8 mouse cellular contexts compared by ENCODE assay signal in the genomic region with DNA sequence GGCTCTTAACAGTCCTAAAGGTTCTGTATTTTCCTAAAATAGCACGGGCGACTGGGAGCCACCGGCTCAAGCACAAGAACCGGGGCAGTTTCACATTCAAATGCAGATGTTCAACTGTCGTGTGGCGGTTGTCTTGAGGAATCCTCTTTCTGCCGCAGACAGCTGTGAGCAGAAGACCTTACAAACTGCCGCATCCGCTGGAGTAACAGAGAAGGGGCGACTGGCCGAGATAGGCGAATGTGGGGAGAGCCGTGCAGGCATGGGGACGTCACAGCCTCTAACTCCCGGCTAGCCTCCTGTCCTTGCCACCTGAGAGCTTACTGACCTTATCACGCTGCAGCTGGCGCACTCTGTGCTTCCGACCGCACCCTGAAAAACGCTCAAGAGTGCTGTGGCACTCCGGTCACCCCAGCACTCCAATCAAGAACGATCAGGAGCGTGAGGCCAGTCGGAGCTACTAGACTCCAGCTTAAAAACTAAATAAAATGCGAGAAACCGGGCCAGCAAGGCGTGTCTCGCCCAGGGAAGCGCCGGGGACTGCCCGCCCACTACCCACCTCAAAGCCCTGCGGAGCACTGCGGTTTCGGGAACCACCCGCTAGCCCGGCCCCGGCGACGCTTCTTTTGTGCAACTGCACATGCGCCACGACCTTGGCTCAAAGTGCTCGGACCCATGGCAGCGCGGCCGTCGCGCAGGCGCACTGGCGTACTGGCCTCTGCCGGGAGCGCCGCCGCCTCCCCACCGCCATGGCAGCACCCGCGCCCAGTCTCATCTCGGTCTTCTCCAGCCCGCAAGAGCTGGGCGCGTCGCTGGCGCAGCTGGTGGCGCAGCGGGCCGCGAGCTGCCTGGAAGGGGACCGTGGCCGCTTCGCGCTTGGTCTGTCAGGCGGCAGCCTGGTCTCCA. TPM values are rescaled to one million over a fixed set of nuclear protein-coding genes. Genes with fewer than 3 reads are reported as not detected.
DNase-seq lines count a peak whose midpoint lies in the region; ATAC-seq lines count a peak whose summit lies in the region.

TSS of gene Pgls (plus strand) at position 706 of the 903 bp plus-strand sequence.

- 0 out of 2 replicates have a peak, but pooled peaks cover 6% of the 10 kb centered on the region for H3K36me3 ChIP-seq in hindbrain, embryonic 12.5 days

- under 1% methylated on average over 69 of the region's 71 CpGs for WGBS in hindbrain, embryonic 12.5 days

- H3K27ac ChIP-seq in hindbrain, embryonic 12.5 days = peak within 1 kb of the TSS; percentile 99

- H3K9ac ChIP-seq in hindbrain, embryonic 12.5 days = peak within 1 kb of the TSS; percentile 93

- peak; percentile 97 for DNase-seq in Muller cell, postnatal 12 days (ENCODE audit: inconsistent ontology term)
- DNase-seq in cerebellum, adult 9-11 months = peak; percentile 97
- peak; percentile 90 to 96 for DNase-seq in frontal cortex, postnatal 10 days (ENCODE audit: low spot score in 2 of 2)
- peak; percentile 92 to 96 for DNase-seq in layer of hippocampus, postnatal 25 days (ENCODE audit: extremely low spot score in 1 of 2, low spot score in 1 of 2)
- DNase-seq in lung, postnatal 25 days (ENCODE audit: low spot score) = peak; percentile 96
- peak; percentile 97 for DNase-seq in retina, embryonic 14.5 days (ENCODE audit: low spot score)
- DNase-seq in thymus, postnatal 4 days = peak; percentile 93

- peaks cover 19% of the 10 kb centered on the region for H3K4me1 ChIP-seq in hindbrain, embryonic 12.5 days

- peak; percentile 88 for ATAC-seq in hindbrain, embryonic 12.5 days (ENCODE audit: low FRiP score)

- H3K4me2 ChIP-seq in hindbrain, embryonic 12.5 days (replicated peaks) = peak within 1 kb of the TSS; percentile 94

- H3K27me3 ChIP-seq in hindbrain, embryonic 12.5 days = no peaks in the 10 kb centered on the region

- H3K9me3 ChIP-seq in hindbrain, embryonic 12.5 days (replicated peaks) = no peaks in the 10 kb centered on the region

- peak within 1 kb of the TSS; percentile 86 for H3K4me3 ChIP-seq in hindbrain, embryonic 12.5 days

RNA-seq across cellular contexts. Expression of gene Pgls, which starts in this region (rescaled TPM):
- polyA plus RNA-seq in hindbrain, embryonic 12.5 days (2016; fragmentation: Nextera tagmentation; extraction: Ambion mirVana) = 197 and 202 TPM in 2 replicates
- 10 to 100 TPM; 36.3 to 38.9 TPM for total RNA-seq in layer of hippocampus, postnatal 25 days (2021)

Comparison
In these comparisons a context has a peak if more than half of its experiments do, and no peak if none do; other contexts are left out.
1. Peak in every context shown above with its lines: DNase-seq, ATAC-seq, H3K4me3 ChIP-seq and H3K27ac ChIP-seq.